Mouse (Mus musculus) cerebellum, adult 2 months (tissue): ENCODE data around the gene Gng2.

Experiments used
- CTCF ChIP-seq: fragments of 200-500 bp; IDR thresholded peaks from 2 replicates; pipeline ENCODE4 v1.5.1; 2011; ENCODE audit warnings: low read depth, mild to moderate bottlenecking, control low read depth, low read length, moderate library complexity, borderline replicate concordance; ENCODE audit not compliant: insufficient read depth
- POLR2A ChIP-seq: fragments of 200-500 bp; IDR thresholded peaks from 2 replicates; pipeline ENCODE4 v1.6.1; 2011; ENCODE audit warnings: low read length, control low read depth, borderline replicate concordance; ENCODE audit not compliant: insufficient read depth

DNA sequence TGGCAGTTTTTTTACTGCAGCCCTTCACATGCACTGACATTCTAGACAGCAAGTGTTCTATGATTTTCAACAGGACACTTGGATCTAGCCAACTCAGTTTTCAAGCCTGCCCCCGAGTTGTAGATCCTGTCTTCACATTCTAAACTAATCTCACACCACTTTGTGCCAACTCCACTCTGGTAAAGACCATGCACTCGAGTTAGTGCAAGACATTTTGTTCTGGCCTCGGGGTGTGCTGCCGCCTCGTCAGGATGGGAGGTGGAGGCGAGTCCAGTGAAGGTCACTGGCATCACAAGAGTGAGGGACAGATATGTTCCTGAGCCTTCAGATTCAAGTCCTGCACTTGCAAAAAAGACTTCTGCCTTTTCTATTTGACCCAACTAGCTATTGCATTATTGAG lies 44.1 kb downstream of the Gng2 start:
- no peak for TF ChIP-seq CTCF
- no peak for TF ChIP-seq POLR2A
